9 mouse cellular contexts compared by ENCODE assay signal in the genomic region with DNA sequence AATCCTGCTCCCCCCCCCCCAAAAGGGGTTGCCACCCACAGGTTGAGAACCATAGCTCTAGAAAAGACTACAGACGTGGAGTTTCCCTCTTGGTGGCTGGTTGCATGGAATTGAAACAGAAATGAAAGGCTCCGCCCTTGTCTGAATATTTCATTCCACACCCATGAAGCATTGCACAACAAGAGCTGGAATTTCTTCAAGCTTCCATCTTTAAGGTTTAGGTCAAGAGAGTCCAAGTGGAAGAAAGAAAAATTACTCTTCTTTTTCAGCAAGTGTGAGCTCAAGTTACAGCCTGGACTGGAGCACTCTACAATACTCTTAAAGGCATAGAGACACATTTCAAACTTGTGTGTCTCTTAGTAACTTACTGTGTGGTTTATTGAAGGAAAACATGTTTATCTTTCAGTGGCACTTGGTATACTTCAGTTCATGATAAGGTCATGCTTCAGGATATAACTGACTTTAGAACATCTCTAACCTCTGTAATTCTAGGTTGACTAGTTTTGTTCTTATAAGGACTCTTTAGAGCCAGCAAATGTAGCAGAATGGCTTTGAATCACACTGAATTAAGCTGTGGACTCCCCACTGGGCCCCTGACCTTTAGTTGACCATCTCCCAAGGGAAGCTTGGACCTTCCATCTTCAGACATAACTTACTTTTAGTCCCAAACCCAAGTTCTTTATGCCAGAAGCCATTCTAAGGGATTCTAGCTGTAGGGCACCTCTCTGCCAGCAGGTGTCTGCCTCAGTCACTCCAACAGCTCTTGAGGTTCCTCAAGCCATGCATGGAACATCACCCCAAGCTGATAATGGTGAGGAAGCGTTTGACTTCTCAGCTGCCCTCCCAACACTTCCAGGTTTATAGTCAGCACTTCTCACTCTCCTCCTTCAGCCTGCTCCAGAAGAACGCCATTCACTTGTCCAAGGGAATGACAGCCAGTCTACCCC. TPM values are rescaled to one million over a fixed set of nuclear protein-coding genes. Genes with fewer than 3 reads are reported as not detected.
DNase-seq lines count a peak whose midpoint lies in the region; ATAC-seq and TF ChIP-seq lines count a peak whose summit lies in the region.
"Had no signal": no experiment of that assay in that cellular context is flagged by ENCODE, and none has a peak within 500 bp of the region (broad histone marks: within the 10 kb centered on the region; RNA-seq: fewer than 3 reads in every experiment).

No protein-coding gene starts in this region.

- H3K27me3 ChIP-seq in liver, adult 2 months (ENCODE audit: control insufficient read depth, insufficient read depth, low read length): no peaks in the 10 kb centered on the region
- no peaks in the 10 kb centered on the region for H3K27me3 ChIP-seq in splenic B cell, adult 2 months (ENCODE audit: control insufficient read depth, insufficient read depth, low read length, poor library complexity, severe bottlenecking)
- H3K27me3 ChIP-seq: midbrain, embryonic 12.5 days had no signal

- peaks cover 26% of the 10 kb centered on the region for H3K4me1 ChIP-seq in liver, adult 2 months (ENCODE audit: control insufficient read depth, insufficient read depth, low read length)

- no peak overlapping the region for H3K9ac ChIP-seq in liver, adult 2 months (ENCODE audit: low read depth, low read length)
- H3K9ac ChIP-seq: midbrain, embryonic 12.5 days had no signal

- H3K36me3 ChIP-seq in liver, adult 2 months (ENCODE audit: control insufficient read depth, insufficient read depth, low read length): peaks cover 5% of the 10 kb centered on the region; the same call in 1 of the 2 replicates
- no peaks in the 10 kb centered on the region for H3K36me3 ChIP-seq in splenic B cell, adult 2 months (ENCODE audit: control insufficient read depth, insufficient read depth, low read length, poor library complexity, severe bottlenecking)
- H3K36me3 ChIP-seq: midbrain, embryonic 12.5 days had no signal

- H3K4me3 ChIP-seq in gastrocnemius, adult 2 months: peak overlapping the region; percentile 98
- H3K4me3 ChIP-seq in liver, adult 2 months (ENCODE audit: insufficient read depth, low read depth, low read length): no peak overlapping the region
- H3K4me3 ChIP-seq: midbrain, embryonic 12.5 days had no signal

- TF ChIP-seq CTCF in gastrocnemius, adult 2 months (IDR thresholded peaks at IDR 0.05): peak; percentile 12; the same call in 1 of the 2 replicates
- peak; percentile 31; the same call in 1 of the 2 replicates for TF ChIP-seq CTCF in liver, adult 2 months (IDR thresholded peaks at IDR 0.05; ENCODE audit: low read depth, low read length)

- ATAC-seq in erythroblast, adult 5-6 weeks (replicated peaks; ENCODE audit: low FRiP score, poor library complexity, severe bottlenecking): peak; percentile 44

- H3K27ac ChIP-seq in gastrocnemius, adult 2 months: peak overlapping the region; percentile 98
- peak overlapping the region; percentile 46; the same call in 1 of the 2 replicates for H3K27ac ChIP-seq in liver, adult 2 months (replicated peaks; ENCODE audit: insufficient read depth, low read depth, low read length)
- H3K27ac ChIP-seq: midbrain, embryonic 12.5 days had no signal

- intact Hi-C loops in gastrocnemius, adult 2 months (cut with DNase I): loop anchor here (5.0 to 10.0 kb wide), 5 partner anchors 33 to 876 kb away; no protein-coding TSS in a partner anchor

- no peak for TF ChIP-seq POLR2A in liver, adult 2 months (IDR thresholded peaks at IDR 0.05; ENCODE audit: extremely low read depth, insufficient read depth, low read length)

- peak; percentile 32 for DNase-seq in gastrocnemius, adult 2 months
- DNase-seq in gastrocnemius, adult 8-10 months (ENCODE audit: low spot score in 2 of 2): no peak
- DNase-seq in B cell, adult 2 months: peak; percentile 43 to 47
- peak; percentile 57 for DNase-seq in liver, adult 2 months (ENCODE audit: extremely low read depth, low read depth, low spot score)
- peak; percentile 58 for DNase-seq in splenic B cell, adult 2 months (ENCODE audit: low read depth, low spot score)
- no peak for DNase-seq in layer of hippocampus, adult 9-11 months
- DNase-seq in cerebellum, adult 9-11 months: no peak

- peaks cover 50% of the 10 kb centered on the region for H3K79me2 ChIP-seq in liver, adult 2 months (ENCODE audit: control insufficient read depth, insufficient read depth, low read length)

- whole genome bisulfite sequencing in liver, adult 2 months: 55% methylated on average over 4 of the region's 4 CpGs

RNA-seq across cellular contexts. Expression of gene Cd47, which starts 58.8 kb away (rescaled TPM):
- total RNA-seq in gastrocnemius, adult 2 months (2021): 10 to 100 TPM; 24.0 to 29.3 TPM
- 10 to 100 TPM; 21.9 to 27.5 (median 24.5) TPM for total RNA-seq in gastrocnemius, adult 8-10 months (2022)
- total RNA-seq in erythroblast, adult 5-6 weeks (2015; ENCODE audit: low replicate concordance): 738 and 836 TPM in 2 replicates
- 851 and 940 TPM in 2 replicates for total RNA-seq in erythroblast, adult 5-6 weeks (2017; ENCODE audit: low replicate concordance)
- total RNA-seq in liver, adult 2 months (2014; rRNA removed): 87.7 and 99.9 TPM in 2 replicates
- 34.7 and 40.3 TPM in 2 replicates for polyA plus RNA-seq in liver, adult 2 months (2012; rRNA removed)

Comparison
In these comparisons a context has a peak if more than half of its experiments do, and no peak if none do; other contexts are left out.
1. DNase-seq: peak in gastrocnemius, adult 2 months (single experiment), B cell, adult 2 months (2 of 2), liver, adult 2 months (single experiment) and splenic B cell, adult 2 months (single experiment); none in gastrocnemius, adult 8-10 months (0 of 2), layer of hippocampus, adult 9-11 months (single experiment) and cerebellum, adult 9-11 months (single experiment).